Mouse (Mus musculus): ENCODE data around the gene Gpr183. TPM values are rescaled to one million over a fixed set of nuclear protein-coding genes. Genes with fewer than 3 reads are reported as not detected.

The Gpr183 gene
- polyA plus RNA-seq, 1 experiment, result 0.02 TPM

- H3K36me3 ChIP-seq (ENCODE audit: control insufficient read depth), result peaks cover 8% of the 10 kb centered on the region
- H3K9me3 ChIP-seq (ENCODE audit: control insufficient read depth, low read length), result no peaks in the 10 kb centered on the region
- H3K27me3 ChIP-seq (ENCODE audit: control insufficient read depth), result no peaks in the 10 kb centered on the region
- H3K4me1 ChIP-seq (ENCODE audit: control insufficient read depth), result peaks cover 11% of the 10 kb centered on the region
- no peak overlapping the region for H3K4me3 ChIP-seq (replicated peaks)
- TF ChIP-seq GATA1 (IDR thresholded peaks at IDR 0.05; ENCODE audit: low read length) (no peak), TAL1 (IDR thresholded peaks at IDR 0.05; ENCODE audit: low read length) (no peak)
Observed at GRCm38 (mm10) chr14:121922016-121922415, 43.0 kb downstream of the Gpr183 start.

- no peaks in the 10 kb centered on the region for H3K9me3 ChIP-seq (ENCODE audit: control insufficient read depth, low read length)
- H3K36me3 ChIP-seq (ENCODE audit: control insufficient read depth), result peaks cover 11% of the 10 kb centered on the region
- TF ChIP-seq GATA1 (IDR thresholded peaks at IDR 0.05; ENCODE audit: low read length) (no peak), TAL1 (IDR thresholded peaks at IDR 0.05; ENCODE audit: low read length) (no peak)
- no peak overlapping the region for H3K4me3 ChIP-seq (replicated peaks)
- H3K4me1 ChIP-seq (ENCODE audit: control insufficient read depth), result no peaks in the 10 kb centered on the region
- no peaks in the 10 kb centered on the region for H3K27me3 ChIP-seq (ENCODE audit: control insufficient read depth)
Observed at GRCm38 (mm10) chr14:121920511-121921124, 44.4 kb downstream of the Gpr183 start.

- Histone ChIP-seq H3K9me3 (ENCODE audit: control insufficient read depth, low read length) (no peaks in the 10 kb centered on the region), H3K4me1 (ENCODE audit: control insufficient read depth) (no peaks in the 10 kb centered on the region)
Observed at GRCm38 (mm10) chr14:121919752-121920151, 45.2 kb downstream of the Gpr183 start.

GRCm38 (mm10) chr14:121918266-121918665 lies 46.7 kb downstream of the Gpr183 start:
- Histone ChIP-seq H3K9me3 (ENCODE audit: control insufficient read depth, low read length) (no peaks in the 10 kb centered on the region), H3K27me3 (ENCODE audit: control insufficient read depth) (no peaks in the 10 kb centered on the region), H3K4me1 (ENCODE audit: control insufficient read depth) (no peaks in the 10 kb centered on the region), H3K4me3 (replicated peaks) (no peak overlapping the region), H3K36me3 (ENCODE audit: control insufficient read depth) (peaks cover 11% of the 10 kb centered on the region)
- TF ChIP-seq GATA1 (IDR thresholded peaks at IDR 0.05; ENCODE audit: low read length) (no peak), TAL1 (IDR thresholded peaks at IDR 0.05; ENCODE audit: low read length) (no peak)

More at GRCm38 (mm10) chr14:121919752-121920151, 45.2 kb downstream of the Gpr183 start:
- TF ChIP-seq TAL1 (IDR thresholded peaks at IDR 0.05; ENCODE audit: low read length), result no peak
- no peak for TF ChIP-seq GATA1 (IDR thresholded peaks at IDR 0.05; ENCODE audit: low read length)
- Histone ChIP-seq H3K27me3 (ENCODE audit: control insufficient read depth) (no peaks in the 10 kb centered on the region), H3K4me3 (replicated peaks) (no peak overlapping the region), H3K36me3 (ENCODE audit: control insufficient read depth) (peaks cover 11% of the 10 kb centered on the region)

GRCm38 (mm10) chr14:121916311-121917094 lies 48.5 kb downstream of the Gpr183 start:
- Histone ChIP-seq H3K36me3 (ENCODE audit: control insufficient read depth) (peaks cover 21% of the 10 kb centered on the region), H3K4me1 (ENCODE audit: control insufficient read depth) (no peaks in the 10 kb centered on the region), H3K4me3 (replicated peaks) (no peak overlapping the region), H3K9me3 (ENCODE audit: control insufficient read depth, low read length) (no peaks in the 10 kb centered on the region), H3K27me3 (ENCODE audit: control insufficient read depth) (no peaks in the 10 kb centered on the region)
- TF ChIP-seq GATA1 (IDR thresholded peaks at IDR 0.05; ENCODE audit: low read length), result no peak
- no peak for TF ChIP-seq TAL1 (IDR thresholded peaks at IDR 0.05; ENCODE audit: low read length)

GRCm38 (mm10) chr14:121915621-121916020 lies 49.4 kb downstream of the Gpr183 start, which contains the start of gene Gpr18:
Gpr18 (minus strand) TSS chr14:121915781.
- Histone ChIP-seq H3K27me3 (ENCODE audit: control insufficient read depth) (no peaks in the 10 kb centered on the region), H3K4me3 (replicated peaks) (no peak within 1 kb of the TSS), H3K36me3 (ENCODE audit: control insufficient read depth) (peaks cover 21% of the 10 kb centered on the region), H3K4me1 (ENCODE audit: control insufficient read depth) (no peaks in the 10 kb centered on the region), H3K9me3 (ENCODE audit: control insufficient read depth, low read length) (no peaks in the 10 kb centered on the region)
- TF ChIP-seq TAL1 (IDR thresholded peaks at IDR 0.05; ENCODE audit: low read length) (no peak), GATA1 (IDR thresholded peaks at IDR 0.05; ENCODE audit: low read length) (no peak)

GRCm38 (mm10) chr14:121915143-121915542 lies 49.9 kb downstream of the Gpr183 start:
- Histone ChIP-seq H3K4me1 (ENCODE audit: control insufficient read depth) (no peaks in the 10 kb centered on the region), H3K4me3 (replicated peaks) (no peak overlapping the region), H3K27me3 (ENCODE audit: control insufficient read depth) (no peaks in the 10 kb centered on the region), H3K9me3 (ENCODE audit: control insufficient read depth, low read length) (no peaks in the 10 kb centered on the region), H3K36me3 (ENCODE audit: control insufficient read depth) (peaks cover 21% of the 10 kb centered on the region)
- TF ChIP-seq TAL1 (IDR thresholded peaks at IDR 0.05; ENCODE audit: low read length) (no peak), GATA1 (IDR thresholded peaks at IDR 0.05; ENCODE audit: low read length) (no peak)

- peaks cover 30% of the 10 kb centered on the region for H3K36me3 ChIP-seq (ENCODE audit: control insufficient read depth)
- TF ChIP-seq GATA1 (IDR thresholded peaks at IDR 0.05; ENCODE audit: low read length) (no peak), TAL1 (IDR thresholded peaks at IDR 0.05; ENCODE audit: low read length) (no peak)
Observed at GRCm38 (mm10) chr14:121912501-121912900, 52.5 kb downstream of the Gpr183 start.

GRCm38 (mm10) chr14:121909868-121910267 lies 55.1 kb downstream of the Gpr183 start:
- Histone ChIP-seq H3K27me3 (ENCODE audit: control insufficient read depth) (no peaks in the 10 kb centered on the region), H3K4me3 (replicated peaks) (no peak overlapping the region), H3K36me3 (ENCODE audit: control insufficient read depth) (peaks cover 22% of the 10 kb centered on the region), H3K4me1 (ENCODE audit: control insufficient read depth) (peaks cover 22% of the 10 kb centered on the region), H3K9me3 (ENCODE audit: control insufficient read depth, low read length) (no peaks in the 10 kb centered on the region)
- no peak for TF ChIP-seq TAL1 (IDR thresholded peaks at IDR 0.05; ENCODE audit: low read length)
- no peak for TF ChIP-seq GATA1 (IDR thresholded peaks at IDR 0.05; ENCODE audit: low read length)

More at GRCm38 (mm10) chr14:121912501-121912900, 52.5 kb downstream of the Gpr183 start:
- peaks cover 3% of the 10 kb centered on the region; the same call in 1 of the 2 replicates for H3K4me1 ChIP-seq (ENCODE audit: control insufficient read depth)
- H3K9me3 ChIP-seq (ENCODE audit: control insufficient read depth, low read length), result no peaks in the 10 kb centered on the region
- no peak overlapping the region for H3K4me3 ChIP-seq (replicated peaks)
- H3K27me3 ChIP-seq (ENCODE audit: control insufficient read depth), result no peaks in the 10 kb centered on the region

All from erythroblast, embryonic 14.5 days (primary cell).